Mouse (Mus musculus) erythroblast, embryonic 14.5 days (primary cell): ENCODE data around the gene Dgkg. TPM values are rescaled to one million over a fixed set of nuclear protein-coding genes. Genes with fewer than 3 reads are reported as not detected.

Source experiments
- H3K27me3 ChIP-seq: 2 replicates; pipeline ENCODE4 v1.6.1; 2012; ENCODE audit warnings: inconsistent platforms; ENCODE audit not compliant: control insufficient read depth
- H3K36me3 ChIP-seq: 2 replicates; pipeline ENCODE4 v1.6.1; 2012; ENCODE audit warnings: mild to moderate bottlenecking, inconsistent platforms; ENCODE audit not compliant: control insufficient read depth
- H3K4me1 ChIP-seq: 2 replicates; pipeline ENCODE4 v1.6.1; 2012; ENCODE audit warnings: inconsistent platforms; ENCODE audit not compliant: control insufficient read depth
- H3K4me3 ChIP-seq: replicated peaks from 2 replicates; pipeline ENCODE3; 2012; ENCODE audit warnings: moderate library complexity, mild to moderate bottlenecking, inconsistent platforms
- H3K9me3 ChIP-seq: 2 replicates; pipeline ENCODE4 v1.6.1; 2012; ENCODE audit warnings: low read length, inconsistent platforms, mixed read lengths; ENCODE audit not compliant: control insufficient read depth
- GATA1 ChIP-seq: IDR thresholded peaks from 2 replicates; pipeline ENCODE4 v1.6.1; 2012; ENCODE audit warnings: low read length, inconsistent platforms, mixed read lengths
- TAL1 ChIP-seq: IDR thresholded peaks from 3 replicates; pipeline ENCODE4 v1.6.1; 2012; ENCODE audit warnings: low read length, inconsistent platforms, mixed read lengths
- polyA plus RNA-seq: library from polyadenylated mRNA; stranded (reverse); fragments of >175 nt; gene quantifications from 2 replicates; pipeline ENCODE4 v1.2.3, GENCODE M21; 2012

Gene Dgkg
- polyA plus RNA-seq, 1 experiment: not detected

DNA sequence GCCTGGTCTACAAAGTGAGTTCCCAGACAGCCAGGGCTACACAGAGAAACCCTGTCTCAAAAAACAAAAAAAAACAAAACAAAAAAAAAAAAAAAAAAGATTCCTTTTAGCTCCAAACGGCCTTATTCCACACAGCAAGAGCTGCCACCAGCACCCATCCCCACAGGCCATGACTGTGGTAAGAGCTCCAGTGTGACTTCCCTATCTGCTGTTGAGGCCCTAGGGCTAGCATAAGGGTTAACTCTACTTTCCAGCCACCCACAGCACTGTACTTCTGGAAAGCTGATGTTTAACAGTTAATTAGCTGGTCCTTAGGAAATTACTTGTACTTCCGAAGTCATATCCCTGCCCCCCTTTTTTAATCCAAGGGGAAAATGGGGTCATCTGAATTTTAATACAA, 225.7 kb downstream of the Dgkg start:
- H3K36me3 ChIP-seq: no peaks in the 10 kb centered on the region
- no peak overlapping the region for H3K4me3 ChIP-seq
- peaks cover 2% of the 10 kb centered on the region; the same call in 1 of the 2 replicates for H3K4me1 ChIP-seq
- no peak for TF ChIP-seq TAL1
- H3K27me3 ChIP-seq: peaks cover 5% of the 10 kb centered on the region
- H3K9me3 ChIP-seq: no peaks in the 10 kb centered on the region

DNA sequence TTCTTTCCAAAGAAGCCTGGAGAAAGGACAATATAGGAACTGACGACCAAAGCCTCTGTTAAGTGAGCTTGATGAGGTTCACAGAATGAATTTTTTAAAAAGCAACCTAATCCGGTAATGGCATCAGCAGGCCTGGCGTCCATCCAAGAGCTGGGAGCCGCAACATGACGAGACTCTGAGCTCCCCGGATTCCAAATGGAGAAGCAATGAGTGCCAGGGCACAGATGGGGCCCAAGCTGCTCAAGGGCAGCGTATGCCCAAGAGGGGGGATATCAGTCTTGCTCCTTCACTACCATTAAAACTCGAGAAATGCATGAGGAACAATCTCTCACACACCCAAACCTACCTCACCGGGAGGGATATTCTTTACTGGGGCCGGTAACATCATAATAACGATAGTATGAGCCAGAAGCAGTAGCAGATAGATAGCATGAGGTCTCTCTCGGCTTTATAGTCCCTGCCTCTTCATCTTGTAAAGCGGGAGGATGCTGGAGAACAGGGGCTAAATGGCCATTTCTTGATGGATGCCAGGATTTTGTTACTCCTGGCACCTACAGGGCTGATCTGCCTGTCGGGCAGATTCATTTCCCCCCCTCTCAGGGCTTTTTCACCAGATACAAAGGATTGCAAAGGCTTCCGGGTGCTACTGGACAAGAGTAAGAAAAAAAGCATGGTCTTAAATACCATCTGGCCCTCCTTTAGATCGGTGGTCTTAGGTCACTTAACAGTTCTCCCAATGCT, 226.6 kb downstream of the Dgkg start:
- TF ChIP-seq TAL1 (no peak), GATA1 (no peak)
- no peaks in the 10 kb centered on the region for H3K36me3 ChIP-seq

GRCm38 (mm10) chr16:22429377-22429776, 227.6 kb downstream of the Dgkg start:
- no peaks in the 10 kb centered on the region for H3K36me3 ChIP-seq
- TF ChIP-seq TAL1 (no peak), GATA1 (no peak)
- no peak overlapping the region for H3K4me3 ChIP-seq
- peaks cover 2% of the 10 kb centered on the region; the same call in 1 of the 2 replicates for H3K4me1 ChIP-seq
- H3K27me3 ChIP-seq: no peaks in the 10 kb centered on the region
- H3K9me3 ChIP-seq: no peaks in the 10 kb centered on the region

More for the DNA sequence above, 226.6 kb downstream of the Dgkg start:
- Histone ChIP-seq H3K4me1 (peaks cover 2% of the 10 kb centered on the region; the same call in 1 of the 2 replicates), H3K9me3 (no peaks in the 10 kb centered on the region), H3K4me3 (no peak overlapping the region), H3K27me3 (no peaks in the 10 kb centered on the region)

DNA sequence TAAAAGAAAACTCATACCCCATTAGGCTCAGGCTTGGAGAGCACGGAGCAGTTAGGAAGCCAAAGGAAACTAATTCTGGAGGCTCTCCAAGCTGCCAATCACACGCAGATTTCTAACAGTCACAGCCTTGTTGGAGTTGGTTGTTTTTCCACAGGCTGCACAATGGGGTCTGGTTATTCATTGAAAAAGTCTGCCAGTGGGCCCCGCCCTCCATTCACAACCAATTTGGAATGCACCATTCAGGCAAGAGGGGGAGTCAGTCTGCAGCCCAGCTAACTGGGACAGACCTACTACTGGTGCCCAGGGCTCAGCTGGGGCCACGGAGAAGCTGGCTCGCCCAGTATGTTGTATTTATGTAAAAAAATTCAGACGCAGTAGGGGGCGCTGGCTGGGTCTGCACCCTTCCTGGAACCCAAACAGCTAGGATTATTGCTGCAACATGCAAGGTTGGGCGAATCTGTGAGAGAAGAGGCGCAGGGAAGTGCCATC, 228.1 kb downstream of the Dgkg start:
- H3K9me3 ChIP-seq: no peaks in the 10 kb centered on the region
- H3K4me1 ChIP-seq: peaks cover 2% of the 10 kb centered on the region; the same call in 1 of the 2 replicates
- TF ChIP-seq GATA1 (no peak), TAL1 (no peak)
- no peak overlapping the region for H3K4me3 ChIP-seq
- no peaks in the 10 kb centered on the region for H3K36me3 ChIP-seq
- no peaks in the 10 kb centered on the region for H3K27me3 ChIP-seq

DNA sequence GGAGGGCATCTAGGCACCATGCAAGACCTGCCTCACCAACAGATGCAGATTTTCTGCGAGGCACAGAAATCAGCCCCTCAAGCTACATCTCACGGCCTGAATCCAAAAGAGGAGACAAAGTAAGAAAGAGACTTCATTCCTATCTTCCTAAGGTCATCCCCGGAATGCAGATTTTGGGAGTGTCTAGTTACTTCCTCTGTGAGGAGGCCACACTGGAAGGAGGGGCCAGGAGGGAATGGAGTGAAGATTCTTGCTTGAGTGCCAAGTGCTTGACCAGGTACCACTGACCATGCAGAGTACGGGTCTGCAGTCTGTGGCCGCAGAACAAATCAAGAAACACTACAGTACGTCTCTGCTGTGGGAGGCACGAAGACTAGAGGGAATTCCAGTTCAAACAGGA, 230.2 kb downstream of the Dgkg start:
- TF ChIP-seq GATA1: no peak
- TF ChIP-seq TAL1: no peak
- H3K4me3 ChIP-seq: no peak overlapping the region
- H3K27me3 ChIP-seq: no peaks in the 10 kb centered on the region
- H3K9me3 ChIP-seq: no peaks in the 10 kb centered on the region
- no peaks in the 10 kb centered on the region for H3K36me3 ChIP-seq
- peaks cover 2% of the 10 kb centered on the region; the same call in 1 of the 2 replicates for H3K4me1 ChIP-seq

DNA sequence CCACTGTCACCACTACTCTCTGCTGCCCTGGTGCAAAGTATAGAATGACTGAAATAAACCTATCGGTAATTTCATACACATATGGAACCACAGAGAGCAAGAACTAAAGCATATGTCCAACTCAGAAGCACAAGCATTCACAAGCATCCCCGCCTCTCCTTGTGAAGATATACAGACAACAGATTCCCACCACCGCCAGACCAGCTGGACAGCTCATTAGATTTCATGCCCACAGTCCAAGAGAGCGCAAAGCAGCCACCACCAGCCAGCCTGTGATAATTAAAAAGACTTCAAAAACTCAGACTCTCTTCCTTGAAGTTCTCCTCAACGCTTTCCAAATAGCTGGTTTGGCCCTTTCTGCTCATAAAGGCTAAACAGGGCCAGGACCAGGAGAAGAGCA, 234.8 kb downstream of the Dgkg start:
- Histone ChIP-seq H3K27me3 (no peaks in the 10 kb centered on the region), H3K36me3 (no peaks in the 10 kb centered on the region), H3K9me3 (no peaks in the 10 kb centered on the region), H3K4me3 (no peak overlapping the region), H3K4me1 (no peaks in the 10 kb centered on the region)
- no peak for TF ChIP-seq TAL1

Other genes with a start within 250 kb of the Dgkg start
- gene Etv5, start 217.5 kb downstream of the Dgkg start, polyA plus RNA-seq: 0.02 and 0.18 TPM in 2 replicates
- gene Crygs, start 154.4 kb upstream of the Dgkg start, polyA plus RNA-seq: not detected in 2 replicates
- gene Tbccd1, start 200.4 kb upstream of the Dgkg start, polyA plus RNA-seq: 1.2 TPM in 2 replicates
- 3.2 and 5.1 TPM in 2 replicates for gene Dnajb11, start 200.6 kb upstream of the Dgkg start, polyA plus RNA-seq
- gene Ahsg, start 234.1 kb upstream of the Dgkg start, polyA plus RNA-seq: 0.93 and 1.4 TPM in 2 replicates